Mouse (Mus musculus) mouse embryonic stem cell (cell line): Measurements from ENCODE around the gene Mymk.

Experiments used
- in situ Hi-C, 2 experiments: fragments of 300-500 bp; cut with MboI; formaldehyde crosslinking; loops; 1 replicate in 1 of 2; 3 replicates in 1 of 2; pipeline ENCODE4 v1.14.3; 2019 to 2020; ENCODE audit warnings: low sequenced_read_pairs in 2 of 2, low pct_unique_long_range_greater_than_20kb in 1 of 2, mixed read lengths in 1 of 2; ENCODE audit not compliant: unreplicated experiment in 1 of 2

Mymk gene

GRCm38 (mm10) chr2:27044641-27045040 is 27.3 kb downstream of the Mymk start:
- in situ Hi-C loops = loop anchor here (5.0 to 10.0 kb wide), 2 partner anchors 190 to 193 kb away; no protein-coding TSS in a partner anchor

- in situ Hi-C loops = loop anchor here (5.0 to 10.0 kb wide), 2 partner anchors 191 to 193 kb away; no protein-coding TSS in a partner anchor
Measured at GRCm38 (mm10) chr2:27044166-27044565, 27.8 kb downstream of the Mymk start.

GRCm38 (mm10) chr2:27043461-27043860 is 28.5 kb downstream of the Mymk start:
- in situ Hi-C loops = loop anchor here (5.0 to 10.0 kb wide), 2 partner anchors 191 to 194 kb away; no protein-coding TSS in a partner anchor

GRCm38 (mm10) chr2:27042131-27042844 is 29.7 kb downstream of the Mymk start:
- in situ Hi-C loops = loop anchor here (5.0 to 10.0 kb wide), 2 partner anchors 193 to 195 kb away; no protein-coding TSS in a partner anchor

- in situ Hi-C loops = loop anchor here (5.0 kb wide), 2 partner anchors 387 to 397 kb away; no protein-coding TSS in a partner anchor
Measured at GRCm38 (mm10) chr2:27039286-27039685, 32.7 kb downstream of the Mymk start.

- in situ Hi-C loops = loop anchor here (5.0 kb wide), 2 partner anchors 386 to 396 kb away; no protein-coding TSS in a partner anchor
Measured at GRCm38 (mm10) chr2:27038596-27038995, 33.4 kb downstream of the Mymk start.

- in situ Hi-C loops = loop anchor here (5.0 kb wide), 2 partner anchors 385 to 395 kb away; no protein-coding TSS in a partner anchor
Measured at GRCm38 (mm10) chr2:27037008-27037407, 35.0 kb downstream of the Mymk start.

GRCm38 (mm10) chr2:27036003-27036402 is 36.0 kb downstream of the Mymk start:
- in situ Hi-C loops = loop anchor here (5.0 kb wide), 2 partner anchors 384 to 394 kb away; no protein-coding TSS in a partner anchor

GRCm38 (mm10) chr2:27032361-27032760 is 39.6 kb downstream of the Mymk start:
- in situ Hi-C loops = no loop called here

GRCm38 (mm10) chr2:27028437-27029015 is 43.5 kb downstream of the Mymk start:
- in situ Hi-C loops = no loop called here

- in situ Hi-C loops = no loop called here
Measured at GRCm38 (mm10) chr2:27027618-27028436, 44.2 kb downstream of the Mymk start, which contains the start of gene Slc2a6. Slc2a6 (minus strand) TSS chr2:27027998.

GRCm38 (mm10) chr2:27026857-27027617 is 44.9 kb downstream of the Mymk start:
- in situ Hi-C loops = no loop called here

GRCm38 (mm10) chr2:27026332-27026731 is 45.6 kb downstream of the Mymk start:
- in situ Hi-C loops = no loop called here

- in situ Hi-C loops = no loop called here
Measured at GRCm38 (mm10) chr2:27025545-27025944, 46.4 kb downstream of the Mymk start.

GRCm38 (mm10) chr2:27024136-27024535 is 47.8 kb downstream of the Mymk start:
- in situ Hi-C loops = no loop called here

GRCm38 (mm10) chr2:27022612-27023011 is 49.4 kb downstream of the Mymk start:
- in situ Hi-C loops = no loop called here

GRCm38 (mm10) chr2:27021103-27021502 is 50.9 kb downstream of the Mymk start:
- in situ Hi-C loops = no loop called here

GRCm38 (mm10) chr2:27019530-27019929 is 52.4 kb downstream of the Mymk start:
- in situ Hi-C loops = no loop called here
